Mouse (Mus musculus): ENCODE data around the gene Mpp3. TPM values are rescaled to one million over a fixed set of nuclear protein-coding genes. Genes with fewer than 3 reads are reported as not detected.

Mpp3 gene
- polyA plus RNA-seq, 1 experiment from 2014 or later: 2.9 TPM

- ATAC-seq (ENCODE audit: extremely low read depth, insufficient number of reproducible peaks, low FRiP score, low TSS enrichment): no peak
- H3K9ac ChIP-seq: 0 out of 2 replicates have a peak overlapping the region, but pooled peaks have one; percentile 40
- H3K27me3 ChIP-seq (replicated peaks): 0 out of 2 replicates have a peak, but pooled peaks cover 4% of the 10 kb centered on the region
- no peaks in the 10 kb centered on the region for H3K36me3 ChIP-seq
- H3K27ac ChIP-seq (replicated peaks): no peak overlapping the region
- no peak overlapping the region for H3K4me3 ChIP-seq
- H3K9me3 ChIP-seq: no peaks in the 10 kb centered on the region
- H3K4me2 ChIP-seq: no peak overlapping the region
- WGBS: 63% methylated on average over 13 of the region's 13 CpGs
- peaks cover 3% of the 10 kb centered on the region; the same call in 1 of the 2 replicates for H3K4me1 ChIP-seq
Observed at GRCm38 (mm10) chr11:102039487-102040137, 11.4 kb upstream of the Mpp3 start.

DNA sequence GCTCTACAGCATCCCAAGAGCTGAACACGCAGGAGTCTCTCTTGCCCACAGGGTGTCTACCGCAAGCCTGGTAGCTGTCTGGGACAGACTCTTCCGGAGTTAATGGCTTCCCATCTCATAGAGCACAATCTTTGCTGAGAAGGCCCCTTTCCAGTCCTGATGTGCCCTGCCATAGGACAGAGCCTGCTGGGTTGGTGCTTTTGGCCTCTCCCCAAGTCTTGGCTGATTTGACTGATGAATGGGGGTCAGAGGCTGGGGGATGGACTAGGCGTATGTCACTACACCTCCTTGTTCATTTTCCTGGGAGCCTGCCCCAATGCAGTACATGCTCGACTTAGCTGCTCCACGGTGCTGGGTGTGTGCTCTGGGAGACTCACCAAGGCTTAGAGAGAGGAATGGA lies 9.5 kb upstream of the Mpp3 start:
- 79% methylated on average over 6 of the region's 6 CpGs for WGBS
- no peak overlapping the region for H3K27ac ChIP-seq (replicated peaks)
- no peak overlapping the region for H3K4me2 ChIP-seq
- no peaks in the 10 kb centered on the region for H3K36me3 ChIP-seq
- no peak overlapping the region for H3K9ac ChIP-seq
- no peak overlapping the region for H3K4me3 ChIP-seq
- H3K9me3 ChIP-seq: no peaks in the 10 kb centered on the region
- ATAC-seq (ENCODE audit: extremely low read depth, insufficient number of reproducible peaks, low FRiP score, low TSS enrichment): no peak
- peaks cover 3% of the 10 kb centered on the region; the same call in 1 of the 2 replicates for H3K4me1 ChIP-seq
- 0 out of 2 replicates have a peak, but pooled peaks cover 4% of the 10 kb centered on the region for H3K27me3 ChIP-seq (replicated peaks)

DNA sequence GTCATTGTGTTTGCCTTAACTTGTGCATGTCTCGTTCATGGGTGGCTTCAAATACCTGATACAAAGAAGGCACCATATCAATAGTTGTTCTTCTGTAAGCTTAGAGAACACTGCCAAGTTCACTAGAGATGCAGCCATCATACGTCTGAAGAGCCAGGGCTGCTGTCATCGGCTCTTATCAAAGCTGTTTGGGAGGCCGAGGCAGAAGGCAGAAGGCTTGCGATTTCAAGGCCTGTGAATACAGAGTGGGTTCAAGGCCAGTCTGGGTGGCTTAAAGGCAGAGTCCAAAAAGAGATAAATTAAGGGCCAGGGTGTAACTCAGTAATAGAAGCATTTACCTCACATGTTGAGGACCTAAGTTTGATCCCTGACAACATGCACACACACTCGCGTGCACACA lies 8.1 kb upstream of the Mpp3 start:
- no peak overlapping the region for H3K4me3 ChIP-seq
- WGBS: 43% methylated on average over 7 of the region's 7 CpGs
- H3K9ac ChIP-seq: no peak overlapping the region
- H3K36me3 ChIP-seq: no peaks in the 10 kb centered on the region
- no peaks in the 10 kb centered on the region for H3K9me3 ChIP-seq
- ATAC-seq (ENCODE audit: extremely low read depth, insufficient number of reproducible peaks, low FRiP score, low TSS enrichment): no peak
- peaks cover 3% of the 10 kb centered on the region; the same call in 1 of the 2 replicates for H3K4me1 ChIP-seq
- no peak overlapping the region for H3K4me2 ChIP-seq
- H3K27ac ChIP-seq (replicated peaks): no peak overlapping the region
- 0 out of 2 replicates have a peak, but pooled peaks cover 4% of the 10 kb centered on the region for H3K27me3 ChIP-seq (replicated peaks)

DNA sequence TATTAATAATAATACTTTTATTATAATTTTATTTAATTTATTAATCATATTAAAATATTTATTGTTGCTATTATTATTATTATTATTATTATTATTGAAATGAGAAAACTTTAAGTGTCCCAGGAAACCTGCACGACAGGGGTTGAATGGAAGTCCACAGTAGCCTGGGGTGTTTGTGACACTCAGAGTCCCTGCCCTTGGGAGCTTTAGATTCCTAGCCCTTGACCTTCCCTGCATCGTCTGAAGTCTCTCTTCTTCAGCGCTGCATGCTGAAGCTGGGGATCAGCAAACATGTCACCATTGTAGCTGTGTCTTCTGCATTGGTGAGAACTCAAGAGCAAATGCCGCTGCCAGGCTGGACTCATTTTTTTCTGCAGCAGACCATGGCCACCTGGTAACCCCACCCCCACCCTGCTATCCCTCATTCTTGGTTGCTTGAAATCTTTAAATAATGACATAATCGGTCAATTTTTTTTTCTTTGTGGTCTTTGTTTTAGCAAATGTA lies 7.2 kb upstream of the Mpp3 start:
- 63% methylated on average over 5 of the region's 5 CpGs for WGBS
- H3K36me3 ChIP-seq: no peaks in the 10 kb centered on the region
- H3K4me1 ChIP-seq: peaks cover 3% of the 10 kb centered on the region; the same call in 1 of the 2 replicates

DNA sequence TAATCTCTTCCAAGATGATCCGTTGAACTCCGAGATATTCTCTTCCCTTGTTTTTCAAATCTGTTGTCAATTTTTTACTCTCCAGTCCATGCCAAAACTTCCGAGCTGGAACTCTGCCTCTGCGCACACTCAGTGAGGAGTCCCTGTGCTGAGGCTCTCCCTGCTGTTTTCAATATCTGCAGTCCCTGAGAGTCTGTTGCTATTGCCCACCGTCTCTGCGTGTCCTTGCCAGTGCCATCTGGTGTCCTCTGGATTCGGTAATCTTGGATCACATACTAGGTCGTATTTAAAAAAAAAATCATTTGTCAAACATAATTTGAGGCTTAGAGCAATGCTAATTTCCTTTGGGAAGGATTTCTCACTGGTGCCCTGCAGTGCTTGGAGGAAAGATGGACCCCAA lies 6.6 kb upstream of the Mpp3 start:
- H3K4me1 ChIP-seq: peaks cover 8% of the 10 kb centered on the region
- no peak overlapping the region for H3K27ac ChIP-seq (replicated peaks)
- no peak overlapping the region for H3K4me2 ChIP-seq
- H3K9ac ChIP-seq: no peak overlapping the region
- 66% methylated on average over 8 of the region's 8 CpGs for WGBS
- ATAC-seq (ENCODE audit: extremely low read depth, insufficient number of reproducible peaks, low FRiP score, low TSS enrichment): no peak
- 0 out of 2 replicates have a peak, but pooled peaks cover 4% of the 10 kb centered on the region for H3K27me3 ChIP-seq (replicated peaks)
- no peaks in the 10 kb centered on the region for H3K9me3 ChIP-seq
- H3K36me3 ChIP-seq: no peaks in the 10 kb centered on the region
- no peak overlapping the region for H3K4me3 ChIP-seq

More for the DNA sequence above, 7.2 kb upstream of the Mpp3 start:
- no peaks in the 10 kb centered on the region for H3K9me3 ChIP-seq
- H3K9ac ChIP-seq: no peak overlapping the region
- no peak overlapping the region for H3K4me3 ChIP-seq
- no peak overlapping the region for H3K4me2 ChIP-seq
- ATAC-seq (ENCODE audit: extremely low read depth, insufficient number of reproducible peaks, low FRiP score, low TSS enrichment): no peak
- no peak overlapping the region for H3K27ac ChIP-seq (replicated peaks)
- 0 out of 2 replicates have a peak, but pooled peaks cover 4% of the 10 kb centered on the region for H3K27me3 ChIP-seq (replicated peaks)

DNA sequence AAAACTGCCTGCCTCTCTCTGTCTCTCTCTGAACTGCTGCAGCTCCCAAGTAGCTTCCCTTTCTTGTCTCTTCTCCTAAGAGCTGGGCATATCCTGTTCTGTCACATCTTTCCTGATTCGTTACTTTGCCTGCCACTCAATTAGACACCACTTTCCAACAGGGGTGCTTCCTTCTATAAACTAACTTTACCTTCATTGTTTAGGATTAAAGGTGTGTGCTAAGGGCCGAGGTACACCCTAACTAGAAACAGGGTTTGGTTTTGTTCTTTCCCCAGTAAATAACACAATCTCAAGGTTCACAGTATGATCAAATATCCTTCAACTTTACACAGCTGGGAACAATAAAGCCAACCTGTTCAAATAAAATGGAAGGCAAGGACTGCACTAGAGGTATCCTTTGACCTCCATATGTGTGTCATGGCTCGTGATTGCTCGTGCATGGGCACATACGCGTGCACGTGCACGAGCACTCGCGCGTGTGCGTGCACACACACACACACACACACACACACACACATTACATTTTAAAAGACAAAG lies 4.9 kb upstream of the Mpp3 start:
- H3K27me3 ChIP-seq (replicated peaks): peaks cover 6% of the 10 kb centered on the region
- H3K27ac ChIP-seq (replicated peaks): no peak overlapping the region
- H3K9ac ChIP-seq: no peak overlapping the region
- WGBS: 87% methylated on average over 12 of the region's 12 CpGs
- H3K36me3 ChIP-seq: no peaks in the 10 kb centered on the region
- ATAC-seq (ENCODE audit: extremely low read depth, insufficient number of reproducible peaks, low FRiP score, low TSS enrichment): no peak
- H3K4me3 ChIP-seq: no peak overlapping the region
- no peaks in the 10 kb centered on the region for H3K9me3 ChIP-seq
- H3K4me1 ChIP-seq: peaks cover 6% of the 10 kb centered on the region
- H3K4me2 ChIP-seq: no peak overlapping the region

DNA sequence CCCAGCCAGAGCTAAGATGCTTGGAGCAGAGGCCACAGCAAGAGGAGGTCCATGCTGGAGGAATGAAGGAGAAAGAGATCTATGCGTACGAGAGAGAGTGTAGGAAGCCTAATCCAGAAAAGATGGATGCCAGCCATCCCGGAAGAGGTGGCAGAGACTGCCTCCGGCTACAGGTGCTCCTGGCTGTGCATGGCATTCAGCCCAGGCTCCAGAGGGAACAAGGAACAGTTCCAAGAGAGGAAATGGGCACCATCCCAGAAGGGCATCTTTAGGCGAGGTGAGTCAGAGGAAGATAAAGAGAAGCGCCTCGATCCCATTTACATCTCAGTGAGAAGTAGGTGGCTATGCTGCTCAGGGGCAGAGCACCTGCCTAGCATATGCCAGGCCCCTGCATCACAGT lies 2.9 kb upstream of the Mpp3 start:
- peaks cover 17% of the 10 kb centered on the region for H3K4me1 ChIP-seq
- peaks cover 11% of the 10 kb centered on the region for H3K27me3 ChIP-seq (replicated peaks)
- H3K9me3 ChIP-seq: no peaks in the 10 kb centered on the region
- ATAC-seq (ENCODE audit: extremely low read depth, insufficient number of reproducible peaks, low FRiP score, low TSS enrichment): no peak
- no peak overlapping the region for H3K4me2 ChIP-seq
- H3K4me3 ChIP-seq: no peak overlapping the region
- no peak overlapping the region for H3K9ac ChIP-seq
- H3K36me3 ChIP-seq: no peaks in the 10 kb centered on the region
- WGBS: 70% methylated on average over 7 of the region's 7 CpGs
- no peak overlapping the region for H3K27ac ChIP-seq (replicated peaks)

DNA sequence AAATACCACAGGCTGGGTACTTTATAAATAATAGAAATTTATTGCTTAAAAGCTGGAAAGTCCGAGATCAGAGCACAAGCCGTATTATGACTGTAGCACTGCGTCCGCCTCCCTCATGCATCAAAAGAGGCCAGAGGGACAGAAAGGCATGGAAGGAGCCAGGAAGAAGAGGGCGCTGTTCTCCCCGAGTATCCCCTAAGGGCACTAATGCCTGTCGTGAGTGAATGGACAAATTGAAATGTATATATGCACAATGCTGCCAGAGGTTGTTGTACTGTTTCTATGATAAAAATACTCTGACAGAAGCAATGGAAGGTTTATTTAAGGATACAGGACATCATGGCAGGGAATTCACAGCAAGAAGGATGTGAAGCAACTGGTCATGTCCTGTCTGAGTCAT lies 1.7 kb upstream of the Mpp3 start:
- no peak for ATAC-seq (ENCODE audit: extremely low read depth, insufficient number of reproducible peaks, low FRiP score, low TSS enrichment)
- peaks cover 24% of the 10 kb centered on the region for H3K4me1 ChIP-seq

GRCm38 (mm10) chr11:102029304-102029703 lies 1.0 kb upstream of the Mpp3 start:
- Histone ChIP-seq H3K9ac (no peak overlapping the region), H3K27ac (replicated peaks) (no peak overlapping the region), H3K4me3 (no peak overlapping the region), H3K36me3 (no peaks in the 10 kb centered on the region), H3K9me3 (no peaks in the 10 kb centered on the region), H3K4me1 (peaks cover 24% of the 10 kb centered on the region), H3K27me3 (replicated peaks) (peaks cover 28% of the 10 kb centered on the region), H3K4me2 (no peak overlapping the region)
- ATAC-seq (ENCODE audit: extremely low read depth, insufficient number of reproducible peaks, low FRiP score, low TSS enrichment): no peak
- WGBS: 77% methylated on average over 4 of the region's 4 CpGs

More for the DNA sequence above, 1.7 kb upstream of the Mpp3 start:
- no peaks in the 10 kb centered on the region for H3K9me3 ChIP-seq
- H3K27ac ChIP-seq (replicated peaks): no peak overlapping the region
- 42% methylated on average over 7 of the region's 7 CpGs for WGBS
- H3K9ac ChIP-seq: no peak overlapping the region
- peaks cover 21% of the 10 kb centered on the region for H3K27me3 ChIP-seq (replicated peaks)
- H3K36me3 ChIP-seq: no peaks in the 10 kb centered on the region
- H3K4me2 ChIP-seq: no peak overlapping the region
- H3K4me3 ChIP-seq: no peak overlapping the region

DNA sequence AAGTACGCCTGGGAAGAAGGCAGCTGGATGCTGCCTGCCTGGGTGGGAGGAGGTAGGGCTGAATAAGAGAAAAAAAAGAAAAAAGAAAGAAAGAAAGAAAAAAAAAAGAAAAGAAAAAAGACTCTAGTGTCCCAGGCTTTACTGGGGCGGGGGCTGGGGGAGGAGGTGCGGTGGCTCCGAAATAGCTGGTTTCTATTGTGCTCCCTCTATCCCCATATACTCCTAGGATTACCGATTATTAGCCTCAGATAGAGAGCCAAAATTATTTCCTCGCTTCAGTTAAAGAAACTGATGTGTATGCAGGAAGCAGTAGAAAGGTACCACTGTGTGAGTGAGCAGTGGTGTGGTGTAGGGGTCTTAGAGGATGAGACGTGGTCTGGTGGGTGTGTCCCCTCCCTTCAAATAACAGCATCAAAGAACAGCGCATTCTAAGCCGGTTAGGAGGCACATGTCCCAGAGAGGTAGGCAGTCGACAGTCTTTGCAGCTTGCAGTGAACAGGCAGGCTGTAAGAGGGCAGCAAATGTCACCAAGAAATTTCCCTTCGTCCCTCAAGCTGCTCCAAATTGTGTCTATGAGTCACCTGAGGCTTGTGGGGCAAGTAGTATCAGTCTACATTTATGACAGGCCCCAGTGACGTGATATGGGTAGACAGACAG lies 772 bp downstream of the Mpp3 start:
- H3K4me2 ChIP-seq: peak overlapping the region; percentile 96
- WGBS: 6% methylated on average over 12 of the region's 12 CpGs
- peak overlapping the region; percentile 84 for H3K9ac ChIP-seq
- peaks cover 34% of the 10 kb centered on the region for H3K27me3 ChIP-seq (replicated peaks)
- peak overlapping the region; percentile 71 for H3K4me3 ChIP-seq
- H3K36me3 ChIP-seq: peaks cover 4% of the 10 kb centered on the region
- no peak for ATAC-seq (ENCODE audit: extremely low read depth, insufficient number of reproducible peaks, low FRiP score, low TSS enrichment)
- H3K9me3 ChIP-seq: no peaks in the 10 kb centered on the region
- no peak overlapping the region for H3K27ac ChIP-seq (replicated peaks)
- H3K4me1 ChIP-seq: peaks cover 24% of the 10 kb centered on the region

DNA sequence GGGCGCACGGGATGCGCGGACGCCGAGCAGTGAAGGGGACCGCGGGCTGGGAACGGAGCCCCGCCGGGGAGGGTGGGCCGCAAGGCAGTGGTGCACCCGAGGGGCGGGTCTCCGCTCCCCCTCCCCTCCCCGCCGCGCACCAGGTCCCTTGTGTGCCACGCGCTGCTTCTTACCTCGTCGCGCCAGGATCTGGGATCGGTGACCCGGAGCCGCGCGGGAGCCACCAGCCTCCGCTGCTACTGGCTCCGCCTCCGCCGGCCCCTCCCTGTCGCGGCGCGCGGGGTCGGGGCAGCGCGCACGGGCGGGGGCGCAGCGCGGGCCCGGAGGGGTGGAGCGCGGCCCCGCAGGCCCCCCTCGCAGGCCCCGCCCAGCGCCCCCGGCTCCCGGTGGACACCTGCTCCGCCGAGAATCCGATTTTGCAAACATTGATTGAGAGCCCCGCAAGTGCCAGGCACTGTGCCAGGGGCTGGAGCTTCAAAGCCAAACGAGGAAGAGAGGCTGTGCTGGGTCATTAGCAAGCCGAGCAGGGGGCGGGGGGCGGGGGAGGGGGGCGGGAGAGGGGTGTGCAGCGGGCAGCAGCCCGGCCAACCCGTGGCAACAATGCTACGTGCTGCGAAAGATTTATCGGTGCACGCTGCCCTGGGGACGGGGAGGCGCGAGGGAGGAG lies 1.4 kb downstream of the Mpp3 start:
- Histone ChIP-seq H3K9me3 (no peaks in the 10 kb centered on the region), H3K4me3 (peak overlapping the region; percentile 71), H3K4me2 (peak overlapping the region; percentile 96), H3K9ac (peak overlapping the region; percentile 84), H3K36me3 (peaks cover 4% of the 10 kb centered on the region), H3K4me1 (peaks cover 24% of the 10 kb centered on the region), H3K27ac (replicated peaks) (peak overlapping the region; percentile 32; the same call in 1 of the 2 replicates), H3K27me3 (replicated peaks) (peaks cover 34% of the 10 kb centered on the region)
- 1% methylated on average over 41 of the region's 73 CpGs for WGBS
- peak; percentile 72; the same call in 1 of the 2 replicates for ATAC-seq (ENCODE audit: extremely low read depth, insufficient number of reproducible peaks, low FRiP score, low TSS enrichment)

Data from heart, embryonic 13.5 days (tissue).